9 mouse cellular contexts compared by ENCODE assay signal in genomic region chr15:30285572-30286244, GRCm38 (mm10).
DNase-seq lines count a peak whose midpoint lies in the region; ATAC-seq lines count a peak whose summit lies in the region.
"Had no signal": no experiment of that assay in that cellular context is flagged by ENCODE, and none has a peak within 500 bp of the region (broad histone marks: within the 10 kb centered on the region; RNA-seq: fewer than 3 reads in every experiment).

No protein-coding gene starts in this region.

- H3K9ac ChIP-seq in liver, embryonic 12.5 days = no peak overlapping the region

- H3K4me3 ChIP-seq in liver, embryonic 12.5 days = no peak overlapping the region

- intact Hi-C loops in left cerebral cortex, postnatal 14 days (cut with DNase I) = no loop called here

- no peaks in the 10 kb centered on the region for H3K4me1 ChIP-seq in liver, embryonic 12.5 days

- no peaks in the 10 kb centered on the region for H3K9me3 ChIP-seq in liver, embryonic 12.5 days (replicated peaks)

- no peak overlapping the region for H3K27ac ChIP-seq in liver, embryonic 12.5 days

- no peaks in the 10 kb centered on the region for H3K27me3 ChIP-seq in liver, embryonic 12.5 days (replicated peaks)

- H3K36me3 ChIP-seq in liver, embryonic 12.5 days = no peaks in the 10 kb centered on the region

- H3K4me2 ChIP-seq in liver, embryonic 12.5 days = no peak overlapping the region

- WGBS in liver, embryonic 12.5 days (ENCODE audit: insufficient replicate concordance) = 67% methylated on average over 15 of the region's 15 CpGs

- DNase-seq in left cerebral cortex, postnatal 14 days (ENCODE audit: low spot score in 2 of 2) = peak; percentile 26 to 27
- no peak for DNase-seq in left cerebral cortex, adult 11 months (ENCODE audit: low spot score)
- DNase-seq in cerebellum, adult 11-12 months = peak; percentile 56
- peak; percentile 40 to 62 for DNase-seq in cerebellum, postnatal 14 days
- no peak for DNase-seq in spleen, postnatal 36 days (ENCODE audit: low spot score in 2 of 2)
- DNase-seq: kidney, adult 18-20 months; lung, postnatal 36 days had no signal

- peak; percentile 64; the same call in 1 of the 2 replicates for ATAC-seq in liver, embryonic 12.5 days
- no peak for ATAC-seq in granulocyte monocyte progenitor cell, adult 5-6 weeks (replicated peaks; ENCODE audit: poor library complexity, severe bottlenecking)

Comparison
In these comparisons a context has a peak if more than half of its experiments do, and no peak if none do; other contexts are left out.
1. DNase-seq: peak in left cerebral cortex, postnatal 14 days (2 of 2), cerebellum, adult 11-12 months (single experiment) and cerebellum, postnatal 14 days (2 of 2); none in left cerebral cortex, adult 11 months (single experiment) and spleen, postnatal 36 days (0 of 2).